Mouse (Mus musculus): ENCODE measurements around the gene Akap2.

DNA sequence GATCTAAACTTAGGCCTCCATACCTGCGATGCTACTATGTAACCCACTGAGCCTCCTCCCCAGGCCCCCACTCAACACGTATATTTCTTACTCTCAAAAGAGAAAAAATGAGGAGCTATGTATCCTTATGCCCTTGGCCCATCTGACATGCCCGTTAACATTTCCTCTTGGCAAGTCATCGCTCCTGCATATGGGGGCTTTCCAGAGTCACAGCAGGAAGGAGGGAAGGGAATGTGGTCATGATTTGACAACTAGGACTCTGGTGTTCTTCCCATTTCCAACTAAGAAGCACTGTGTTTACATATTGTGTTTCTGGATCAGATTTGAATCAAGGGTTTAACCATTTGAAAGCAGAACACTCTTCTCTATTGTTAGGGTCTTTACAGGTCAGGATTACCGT, 15.9 kb upstream of the Akap2 start:
- TF ChIP-seq CTCF (IDR thresholded peaks at IDR 0.05; ENCODE audit: extremely low read depth, insufficient read depth, low read length) = no peak
- TF ChIP-seq POLR2A (IDR thresholded peaks at IDR 0.05; ENCODE audit: extremely low read depth, insufficient read depth, low read length) = no peak

Data from cortical plate, adult 2 months (tissue).